Mouse (Mus musculus) heart, embryonic 11.5 days (tissue): ENCODE data around the gene Gm20388. TPM values are rescaled to one million over a fixed set of nuclear protein-coding genes. Genes with fewer than 3 reads are reported as not detected.
A peak's percentile ranks its signal among the peaks of the same experiment; 100 is the strongest.

Source experiments
- ATAC-seq: fragments of 200-750 bp; cut with Nextera tagmentation; replicated peaks from 2 replicates; pipeline ENCODE4 v1.8.0; 2017; ENCODE audit warnings: moderate library complexity; ENCODE audit not compliant: insufficient number of reproducible peaks, low FRiP score, low TSS enrichment
- H3K27ac ChIP-seq: fragments of 300-500 bp; sonication (generic); 2 replicates; pipeline ENCODE4 v1.5.1; 2014; ENCODE audit warnings: mild to moderate bottlenecking, low read depth, low read length
- H3K27me3 ChIP-seq: fragments of 300-500 bp; sonication (generic); 2 replicates; pipeline ENCODE4 v1.6.1; 2014; ENCODE audit warnings: mild to moderate bottlenecking, low read length, mixed read lengths; ENCODE audit not compliant: control insufficient read depth, insufficient read depth
- H3K36me3 ChIP-seq: fragments of 300-500 bp; sonication (generic); 2 replicates; pipeline ENCODE4 v1.6.1; 2014; ENCODE audit warnings: mild to moderate bottlenecking, low read length, moderate library complexity, mixed read lengths; ENCODE audit not compliant: control insufficient read depth, insufficient read depth
- H3K4me1 ChIP-seq: fragments of 300-500 bp; sonication (generic); 2 replicates; pipeline ENCODE4 v1.6.1; 2014; ENCODE audit warnings: low read length; ENCODE audit not compliant: control insufficient read depth, insufficient read depth
- H3K4me2 ChIP-seq: fragments of 300-500 bp; sonication (generic); 2 replicates; pipeline ENCODE4 v1.6.1; 2014; ENCODE audit warnings: mild to moderate bottlenecking, moderate library complexity
- H3K4me3 ChIP-seq: fragments of 300-500 bp; sonication (generic); 2 replicates; pipeline ENCODE4 v1.5.1; 2014; ENCODE audit warnings: low read depth, low read length
- H3K9ac ChIP-seq: fragments of 300-500 bp; sonication (generic); 2 replicates; pipeline ENCODE4 v1.6.1; 2014; ENCODE audit warnings: mild to moderate bottlenecking, low read depth, low read length, moderate library complexity
- H3K9me3 ChIP-seq: fragments of 300-500 bp; sonication (generic); replicated peaks from 2 replicates; pipeline ENCODE4 v1.6.1; 2016; ENCODE audit warnings: low read length; ENCODE audit not compliant: control insufficient read depth
- WGBS: fragments of 180-500 bp; shearing (Covaris S2); extraction: QIAGEN DNeasy Blood & Tissue Kit; methylation state at CpG from one replicate; pipeline ENCODE4 v1.1.7; 2014; ENCODE audit not compliant: insufficient replicate concordance; 5-methylcytosine and 5-hydroxymethylcytosine counted together
- polyA plus RNA-seq: library from polyadenylated mRNA; unstranded; fragments of >200 nt; fragmentation: Nextera tagmentation; extraction: Ambion mirVana; gene quantifications from 2 replicates; pipeline ENCODE4 v1.2.1, GENCODE M21; 2014

The Gm20388 gene
- polyA plus RNA-seq, 1 experiment from 2014 or later, result 6.4 TPM

DNA sequence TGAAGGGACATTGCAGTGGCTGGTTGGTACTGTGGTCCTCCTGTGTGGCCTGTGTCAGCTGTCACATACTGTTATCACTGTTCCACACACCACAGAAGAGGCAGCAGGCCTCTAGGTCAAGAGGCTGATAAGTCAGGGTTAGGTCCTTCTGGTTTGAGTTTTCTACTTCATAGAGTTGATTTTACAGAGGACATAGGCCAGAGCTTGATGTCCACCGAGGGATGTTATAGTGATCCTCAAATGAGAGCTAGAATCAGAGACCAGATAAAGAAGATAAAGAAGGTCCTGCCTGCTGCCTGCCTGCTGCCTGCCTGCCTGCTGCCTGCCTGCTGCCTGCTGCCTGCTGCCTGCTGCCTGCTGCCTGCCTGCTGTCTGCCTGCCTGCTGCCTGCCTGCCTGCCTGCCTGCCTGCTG, 7.5 kb downstream of the Gm20388 start:
- H3K4me1 ChIP-seq, result peaks cover 41% of the 10 kb centered on the region

GRCm38 (mm10) chr8:119923259-119923658, 12.6 kb downstream of the Gm20388 start:
- Histone ChIP-seq H3K9ac (no peak overlapping the region), H3K4me1 (peaks cover 13% of the 10 kb centered on the region; the same call in 1 of the 2 replicates), H3K9me3 (no peaks in the 10 kb centered on the region), H3K27me3 (no peaks in the 10 kb centered on the region), H3K4me3 (no peak overlapping the region), H3K36me3 (no peaks in the 10 kb centered on the region), H3K4me2 (no peak overlapping the region), H3K27ac (no peak overlapping the region)
- ATAC-seq, result no peak
- 90% methylated on average over 5 of the region's 5 CpGs for WGBS

More for the DNA sequence above, 7.5 kb downstream of the Gm20388 start:
- H3K4me2 ChIP-seq, result no peak overlapping the region
- no peaks in the 10 kb centered on the region for H3K9me3 ChIP-seq
- no peak overlapping the region for H3K4me3 ChIP-seq
- no peaks in the 10 kb centered on the region for H3K27me3 ChIP-seq
- peak; percentile 91 for ATAC-seq
- WGBS, result 5% methylated on average over 1 of the region's 1 CpGs
- no peak overlapping the region for H3K9ac ChIP-seq
- H3K36me3 ChIP-seq, result no peaks in the 10 kb centered on the region
- H3K27ac ChIP-seq, result peak overlapping the region; percentile 77

- Histone ChIP-seq H3K27me3 (no peaks in the 10 kb centered on the region), H3K4me1 (peaks cover 17% of the 10 kb centered on the region; the same call in 1 of the 2 replicates), H3K9me3 (no peaks in the 10 kb centered on the region), H3K4me2 (no peak overlapping the region), H3K36me3 (no peaks in the 10 kb centered on the region), H3K9ac (no peak overlapping the region), H3K27ac (no peak overlapping the region), H3K4me3 (no peak overlapping the region)
- 89% methylated on average over 4 of the region's 4 CpGs for WGBS
- no peak for ATAC-seq
Observed at GRCm38 (mm10) chr8:119925428-119925827, 14.8 kb downstream of the Gm20388 start.

GRCm38 (mm10) chr8:119926474-119926873, 15.8 kb downstream of the Gm20388 start:
- WGBS, result 72% methylated on average over 2 of the region's 2 CpGs
- H3K9me3 ChIP-seq, result no peaks in the 10 kb centered on the region
- H3K4me1 ChIP-seq, result peaks cover 19% of the 10 kb centered on the region; the same call in 1 of the 2 replicates
- no peaks in the 10 kb centered on the region for H3K36me3 ChIP-seq
- ATAC-seq, result no peak
- no peak overlapping the region for H3K9ac ChIP-seq
- H3K4me2 ChIP-seq, result no peak overlapping the region
- H3K27ac ChIP-seq, result no peak overlapping the region
- H3K27me3 ChIP-seq, result no peaks in the 10 kb centered on the region
- H3K4me3 ChIP-seq, result no peak overlapping the region

GRCm38 (mm10) chr8:119927422-119928092, 16.9 kb downstream of the Gm20388 start:
- no peak overlapping the region for H3K4me3 ChIP-seq
- H3K4me2 ChIP-seq, result no peak overlapping the region
- no peak overlapping the region for H3K27ac ChIP-seq
- H3K27me3 ChIP-seq, result no peaks in the 10 kb centered on the region
- peaks cover under 1% of the 10 kb centered on the region; the same call in 1 of the 2 replicates for H3K36me3 ChIP-seq
- H3K9ac ChIP-seq, result no peak overlapping the region
- 42% methylated on average over 6 of the region's 6 CpGs for WGBS
- peak; percentile 77; the same call in 1 of the 2 replicates for ATAC-seq
- H3K9me3 ChIP-seq, result no peaks in the 10 kb centered on the region
- H3K4me1 ChIP-seq, result peaks cover 19% of the 10 kb centered on the region; the same call in 1 of the 2 replicates

DNA sequence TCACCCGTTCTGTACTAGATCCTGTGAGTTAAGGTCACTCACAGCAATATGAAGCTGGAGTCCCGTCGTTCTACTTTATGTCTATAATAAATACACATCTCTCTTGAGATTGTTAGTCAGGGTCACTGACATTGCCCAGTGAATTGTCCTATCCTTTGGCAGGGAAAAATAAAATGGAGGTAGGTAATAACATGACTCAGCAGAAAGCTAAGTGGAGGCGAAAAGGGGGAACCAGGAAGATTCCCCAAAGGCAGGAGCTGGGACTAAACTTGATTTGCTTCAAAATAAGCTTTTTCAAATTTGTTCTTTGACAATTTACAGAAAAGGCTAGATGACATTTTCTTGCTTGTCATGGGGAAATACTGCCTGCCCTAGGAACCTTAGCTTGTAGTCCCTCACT, 20.7 kb downstream of the Gm20388 start:
- 71% methylated on average over 4 of the region's 4 CpGs for WGBS
- Histone ChIP-seq H3K9me3 (no peaks in the 10 kb centered on the region), H3K36me3 (peaks cover 9% of the 10 kb centered on the region), H3K4me1 (peaks cover 24% of the 10 kb centered on the region), H3K27me3 (no peaks in the 10 kb centered on the region), H3K27ac (no peak overlapping the region), H3K4me2 (no peak overlapping the region), H3K4me3 (no peak overlapping the region), H3K9ac (no peak overlapping the region)
- no peak for ATAC-seq

GRCm38 (mm10) chr8:119933681-119934080, 23.0 kb downstream of the Gm20388 start:
- Histone ChIP-seq H3K9ac (no peak overlapping the region), H3K27me3 (no peaks in the 10 kb centered on the region), H3K27ac (no peak overlapping the region), H3K9me3 (no peaks in the 10 kb centered on the region), H3K4me3 (no peak overlapping the region), H3K36me3 (peaks cover 9% of the 10 kb centered on the region), H3K4me2 (no peak overlapping the region), H3K4me1 (peaks cover 19% of the 10 kb centered on the region)
- 97% methylated on average over 4 of the region's 4 CpGs for WGBS
- no peak for ATAC-seq

DNA sequence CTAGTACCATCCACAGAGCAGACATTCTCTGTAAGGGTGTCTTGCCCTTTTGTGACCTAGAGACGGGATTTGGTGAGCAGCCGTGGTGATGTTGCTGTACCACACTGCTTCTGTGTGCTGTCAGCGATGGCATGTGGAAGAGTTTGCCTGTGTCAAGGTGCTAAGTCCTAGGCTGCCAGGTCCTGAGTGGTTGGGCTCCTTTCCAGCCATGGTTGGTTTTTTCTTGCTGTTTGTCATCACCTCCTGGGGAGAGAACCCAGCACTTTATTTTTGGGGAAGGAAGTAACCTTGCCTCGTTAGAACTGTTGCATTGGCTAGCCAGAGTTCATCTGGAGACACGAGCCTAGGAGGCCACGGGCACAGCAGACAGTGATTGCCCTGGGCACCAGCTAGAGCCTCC, 24.9 kb downstream of the Gm20388 start:
- ATAC-seq, result no peak
- H3K9ac ChIP-seq, result no peak overlapping the region

GRCm38 (mm10) chr8:119938481-119938880, 27.8 kb downstream of the Gm20388 start:
- peaks cover 18% of the 10 kb centered on the region for H3K36me3 ChIP-seq
- ATAC-seq, result no peak
- whole genome bisulfite sequencing, result 85% methylated on average over 7 of the region's 7 CpGs

More for the DNA sequence above, 24.9 kb downstream of the Gm20388 start:
- no peaks in the 10 kb centered on the region for H3K27me3 ChIP-seq
- H3K36me3 ChIP-seq, result peaks cover 9% of the 10 kb centered on the region
- no peaks in the 10 kb centered on the region for H3K9me3 ChIP-seq
- whole genome bisulfite sequencing, result 37% methylated on average over 6 of the region's 6 CpGs
- H3K27ac ChIP-seq, result no peak overlapping the region
- peaks cover 14% of the 10 kb centered on the region for H3K4me1 ChIP-seq
- H3K4me2 ChIP-seq, result no peak overlapping the region
- no peak overlapping the region for H3K4me3 ChIP-seq

More at GRCm38 (mm10) chr8:119938481-119938880, 27.8 kb downstream of the Gm20388 start:
- no peaks in the 10 kb centered on the region for H3K9me3 ChIP-seq
- no peak overlapping the region for H3K27ac ChIP-seq
- H3K4me3 ChIP-seq, result no peak overlapping the region
- peaks cover 14% of the 10 kb centered on the region for H3K4me1 ChIP-seq
- no peaks in the 10 kb centered on the region for H3K27me3 ChIP-seq
- H3K9ac ChIP-seq, result no peak overlapping the region
- H3K4me2 ChIP-seq, result no peak overlapping the region
